ENCODE assay signal across 8 mouse cellular contexts in the genomic region with DNA sequence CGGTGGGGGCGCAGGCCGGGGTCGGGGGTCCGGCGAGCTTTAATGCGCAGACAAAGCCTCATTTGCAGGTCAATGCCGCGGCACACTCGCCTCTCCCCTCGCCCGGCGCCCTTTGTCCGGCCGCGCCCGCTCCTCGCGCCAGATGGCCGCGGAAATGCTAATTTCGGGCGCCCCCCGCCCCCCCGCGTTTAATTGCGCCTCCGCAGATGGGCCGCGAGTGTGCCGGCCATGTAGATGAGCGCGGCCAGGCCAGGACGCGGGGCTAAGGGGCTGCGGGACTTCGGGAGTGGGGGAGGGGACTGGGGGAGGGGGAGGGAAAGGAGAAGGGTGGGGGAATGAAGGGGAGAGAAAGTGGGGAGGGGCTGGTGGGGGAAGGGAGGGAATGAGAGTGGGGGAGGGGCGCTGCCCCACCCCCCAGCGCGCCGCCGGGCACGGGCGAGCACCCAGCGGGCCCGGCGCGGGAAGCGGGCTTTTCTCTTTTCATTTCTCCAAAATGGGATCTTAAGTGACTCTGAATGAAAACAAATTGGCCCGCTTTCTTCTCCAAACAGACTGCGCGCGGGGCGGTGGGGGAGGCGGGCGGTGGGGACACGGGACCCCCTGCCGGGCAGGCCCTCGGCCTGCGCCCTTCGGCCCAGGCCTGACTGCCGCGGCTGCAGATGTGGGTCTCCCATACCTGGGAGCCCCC. TPM values are rescaled to one million over a fixed set of nuclear protein-coding genes. Genes with fewer than 3 reads are reported as not detected.
A peak's percentile ranks its signal among the peaks of the same experiment; 100 is the strongest.
DNase-seq lines count a peak whose midpoint lies in the region; ATAC-seq and TF ChIP-seq lines count a peak whose summit lies in the region.

No protein-coding gene starts in this region.

- H3K27me3 ChIP-seq in heart, embryonic 14.5 days (ENCODE audit: control insufficient read depth, insufficient read depth, low read length) = peaks cover 2% of the 10 kb centered on the region; the same call in 1 of the 2 replicates
- no peaks in the 10 kb centered on the region for H3K27me3 ChIP-seq in hindbrain, embryonic 15.5 days
- peaks cover 4% of the 10 kb centered on the region; the same call in 1 of the 2 replicates for H3K27me3 ChIP-seq in thymus, adult 2 months (ENCODE audit: control insufficient read depth, insufficient read depth, low read length)

- no peak for TF ChIP-seq CTCF in thymus, adult 2 months (IDR thresholded peaks at IDR 0.05; ENCODE audit: borderline replicate concordance, control insufficient read depth, extremely low read depth, insufficient read depth, low read length, poor library complexity)

- no peak for TF ChIP-seq POLR2A in thymus, adult 2 months (IDR thresholded peaks at IDR 0.05; ENCODE audit: control insufficient read depth, extremely low read depth, insufficient read depth, low read length, poor library complexity)

- H3K9ac ChIP-seq in heart, embryonic 14.5 days (ENCODE audit: low read length) = peak overlapping the region; percentile 84
- H3K9ac ChIP-seq in hindbrain, embryonic 15.5 days = peak overlapping the region; percentile 53

- H3K4me3 ChIP-seq in heart, embryonic 14.5 days (ENCODE audit: control insufficient read depth in 1 of 2, insufficient read depth in 1 of 2, low read depth in 1 of 2, low read length in 2 of 2) = peak overlapping the region; percentile 51 to 53
- peak overlapping the region; percentile 44 for H3K4me3 ChIP-seq in hindbrain, embryonic 15.5 days
- no peak overlapping the region for H3K4me3 ChIP-seq in thymus, adult 2 months (ENCODE audit: control insufficient read depth, insufficient read depth, low read length)

- H3K9me3 ChIP-seq in heart, embryonic 14.5 days (ENCODE audit: control insufficient read depth, low read length) = no peaks in the 10 kb centered on the region
- no peaks in the 10 kb centered on the region for H3K9me3 ChIP-seq in hindbrain, embryonic 15.5 days

- no peaks in the 10 kb centered on the region for H3K36me3 ChIP-seq in heart, embryonic 14.5 days (ENCODE audit: control insufficient read depth, insufficient read depth, low read length)
- no peaks in the 10 kb centered on the region for H3K36me3 ChIP-seq in hindbrain, embryonic 15.5 days
- no peaks in the 10 kb centered on the region for H3K36me3 ChIP-seq in thymus, adult 2 months (ENCODE audit: control insufficient read depth, insufficient read depth, low read length)

- no peak for ATAC-seq in heart, embryonic 14.5 days (ENCODE audit: insufficient number of reproducible peaks, insufficient read depth, low FRiP score, low read depth)
- ATAC-seq in hindbrain, embryonic 15.5 days (ENCODE audit: low FRiP score, low read depth) = peak; percentile 42

- no peak overlapping the region for H3K27ac ChIP-seq in heart, embryonic 14.5 days (replicated peaks in 1 of 2; ENCODE audit: control insufficient read depth in 1 of 2, insufficient read depth in 1 of 2, low read depth in 2 of 2, low read length in 2 of 2)
- peak overlapping the region; percentile 32; the same call in 1 of the 2 replicates for H3K27ac ChIP-seq in hindbrain, embryonic 15.5 days (replicated peaks)
- no peak overlapping the region for H3K27ac ChIP-seq in thymus, adult 2 months (ENCODE audit: control insufficient read depth, insufficient read depth, low read length)

- 2% methylated on average over 59 of the region's 63 CpGs for WGBS in heart, embryonic 14.5 days
- WGBS in hindbrain, embryonic 15.5 days = under 1% methylated on average over 56 of the region's 63 CpGs
- WGBS in thymus, adult 2 months = 22% methylated on average over 59 of the region's 63 CpGs

- peak overlapping the region; percentile 88 for H3K4me2 ChIP-seq in heart, embryonic 14.5 days (ENCODE audit: low read length)
- peak overlapping the region; percentile 86 for H3K4me2 ChIP-seq in hindbrain, embryonic 15.5 days

- peaks cover 9 to 10% of the 10 kb centered on the region in 2 experiments; a peak in 3 of 4 replicates for H3K4me1 ChIP-seq in heart, embryonic 14.5 days (ENCODE audit: control insufficient read depth in 2 of 2, insufficient read depth in 2 of 2, low read length in 2 of 2)
- H3K4me1 ChIP-seq in hindbrain, embryonic 15.5 days (replicated peaks) = peaks cover 23% of the 10 kb centered on the region
- no peaks in the 10 kb centered on the region for H3K4me1 ChIP-seq in thymus, adult 2 months (replicated peaks; ENCODE audit: control insufficient read depth, insufficient read depth, low read length)

- DNase-seq in heart, adult 8-10 months (ENCODE audit: low spot score) = no peak
- DNase-seq in embryo, embryonic 9.5 days (ENCODE audit: extremely low spot score) = peak; percentile 82
- DNase-seq in mesoderm, embryonic 11.5 days (ENCODE audit: low read depth, low spot score) = peak; percentile 73
- DNase-seq in thymus, adult 2 months = no peak
- no peak for DNase-seq in spleen, adult 12 weeks (ENCODE audit: low spot score)
- no peak for DNase-seq in B cell, adult 2 months

RNA-seq across cellular contexts. Expression of gene Cdkn1c, which starts 22.8 kb away (rescaled TPM):
- 614 and 794 TPM in 2 replicates for polyA plus RNA-seq in heart, embryonic 14.5 days (2014; fragmentation: Nextera tagmentation; extraction: Ambion mirVana)
- 10 to 100 TPM; 27.9 to 44.7 (median 34.9) TPM for total RNA-seq in heart, adult 8-10 months (2022)
- 267 and 430 TPM in 2 replicates for polyA plus RNA-seq in hindbrain, embryonic 15.5 days (2015; fragmentation: Nextera tagmentation; extraction: Ambion mirVana)
- polyA plus RNA-seq in thymus, adult 2 months (2012; rRNA removed) = 10.3 and 10.4 TPM in 2 replicates

RNA-seq across cellular contexts. Expression of gene Slc22a18, which starts 35.5 kb away (rescaled TPM):
- polyA plus RNA-seq in heart, embryonic 14.5 days (2014; fragmentation: Nextera tagmentation; extraction: Ambion mirVana) = 0.54 and 1.1 TPM in 2 replicates
- total RNA-seq in heart, adult 8-10 months (2022) = under 1 TPM; 0.52 to 0.85 (median 0.54) TPM
- 0.75 and 1.7 TPM in 2 replicates for polyA plus RNA-seq in hindbrain, embryonic 15.5 days (2015; fragmentation: Nextera tagmentation; extraction: Ambion mirVana)
- polyA plus RNA-seq in thymus, adult 2 months (2012; rRNA removed) = 6.1 and 8.0 TPM in 2 replicates

Comparison
In these comparisons a context has a peak if more than half of its experiments do, and no peak if none do; other contexts are left out.
1. DNase-seq: peak in embryo, embryonic 9.5 days (single experiment) and mesoderm, embryonic 11.5 days (single experiment); none in heart, adult 8-10 months (single experiment), thymus, adult 2 months (single experiment), spleen, adult 12 weeks (single experiment) and B cell, adult 2 months (0 of 2).
2. RNA of gene Cdkn1c, which starts 22.8 kb away (polyA plus RNA-seq): 614 to 794 TPM in heart, embryonic 14.5 days and 267 to 430 TPM in hindbrain, embryonic 15.5 days; 10.3 to 10.4 TPM in thymus, adult 2 months; every median in the first group is over 10 times any median in the second.